Mouse (Mus musculus): ENCODE measurements around the gene Cdyl.

- TF ChIP-seq POLR2A (IDR thresholded peaks at IDR 0.05; ENCODE audit: insufficient read length, low read depth), result no peak
- TF ChIP-seq TCF3 (IDR thresholded peaks at IDR 0.05; ENCODE audit: insufficient read length, low read depth), result no peak
- no peak for TF ChIP-seq CEBPB (IDR thresholded peaks at IDR 0.05; ENCODE audit: insufficient read depth, poor library complexity, severe bottlenecking)
Observed at GRCm38 (mm10) chr13:35796352-35796751, 136.7 kb downstream of the Cdyl start.
